Comparison of ENCODE assay signal across 14 mouse cellular contexts in the genomic region with DNA sequence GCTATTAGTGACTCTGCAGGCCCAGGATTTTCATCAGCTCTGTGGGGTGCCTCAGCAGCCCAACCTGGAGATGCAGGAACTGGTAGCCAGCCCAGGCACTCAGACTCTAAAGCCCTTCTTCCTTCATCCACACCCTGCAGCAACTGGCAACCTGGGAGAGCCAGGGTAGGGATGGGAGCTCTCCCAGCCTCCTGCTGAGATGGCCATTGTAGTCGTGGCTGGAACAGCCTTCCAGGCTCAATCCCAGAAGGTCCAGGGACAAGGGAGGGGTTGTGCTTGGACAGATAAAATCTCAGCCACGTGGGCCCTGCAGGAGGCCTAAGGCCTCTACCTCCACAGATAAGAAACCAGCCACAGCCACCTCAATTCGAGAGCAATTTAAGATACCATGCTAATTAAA. TPM values are rescaled to one million over a fixed set of nuclear protein-coding genes. Genes with fewer than 3 reads are reported as not detected.
DNase-seq lines count a peak whose midpoint lies in the region; ATAC-seq and TF ChIP-seq lines count a peak whose summit lies in the region.
"Had no signal": no experiment of that assay in that cellular context is flagged by ENCODE, and none has a peak within 500 bp of the region (broad histone marks: within the 10 kb centered on the region; RNA-seq: fewer than 3 reads in every experiment).

No protein-coding gene starts in this region.

- H3K4me1 ChIP-seq in liver, embryonic 11.5 days (replicated peaks; ENCODE audit: control insufficient read depth, insufficient read depth, low read length) = peaks cover 23% of the 10 kb centered on the region
- peaks cover 29% of the 10 kb centered on the region for H3K4me1 ChIP-seq in liver, postnatal 0 days (ENCODE audit: insufficient read depth)
- H3K4me1 ChIP-seq in intestine, embryonic 16.5 days (ENCODE audit: control insufficient read depth, insufficient read depth, low read length) = peaks cover 33% of the 10 kb centered on the region
- peaks cover 23% of the 10 kb centered on the region for H3K4me1 ChIP-seq in stomach, embryonic 16.5 days (ENCODE audit: control insufficient read depth, insufficient read depth, low read length)
- H3K4me1 ChIP-seq in forebrain, embryonic 11.5 days (replicated peaks; ENCODE audit: control insufficient read depth, insufficient read depth, low read length) = 0 out of 2 replicates have a peak, but pooled peaks cover 2% of the 10 kb centered on the region

- H3K36me3 ChIP-seq in liver, embryonic 11.5 days (ENCODE audit: control insufficient read depth, insufficient read depth, low read length) = no peaks in the 10 kb centered on the region
- no peaks in the 10 kb centered on the region for H3K36me3 ChIP-seq in liver, postnatal 0 days (replicated peaks; ENCODE audit: insufficient read depth, low read length)
- no peaks in the 10 kb centered on the region for H3K36me3 ChIP-seq in intestine, embryonic 16.5 days (ENCODE audit: control insufficient read depth, insufficient read depth, low read length)
- H3K36me3 ChIP-seq in stomach, embryonic 16.5 days (ENCODE audit: control insufficient read depth, insufficient read depth, low read length) = no peaks in the 10 kb centered on the region
- no peaks in the 10 kb centered on the region for H3K36me3 ChIP-seq in forebrain, embryonic 11.5 days (ENCODE audit: control insufficient read depth, insufficient read depth, low read length)

- ATAC-seq in liver, embryonic 11.5 days (replicated peaks; ENCODE audit: low FRiP score) = no peak
- no peak for ATAC-seq in liver, postnatal 0 days
- peak; percentile 11; the same call in 1 of the 2 replicates for ATAC-seq in intestine, embryonic 16.5 days
- ATAC-seq in stomach, embryonic 16.5 days (ENCODE audit: insufficient read depth, low FRiP score) = no peak
- no peak for ATAC-seq in forebrain, embryonic 11.5 days (replicated peaks; ENCODE audit: low FRiP score)
- ATAC-seq: CD4-positive, CD25-positive, alpha-beta regulatory T cell, adult 4 months; forebrain, embryonic 14.5 days; midbrain, embryonic 16.5 days had no signal

- TF ChIP-seq EP300 in liver, postnatal 0 days (IDR thresholded peaks at IDR 0.05; ENCODE audit: low read depth) = no peak

- H3K27ac ChIP-seq in liver, embryonic 11.5 days (ENCODE audit: low read depth, low read length) = peak overlapping the region; percentile 26; the same call in 1 of the 2 replicates
- no peak overlapping the region; the same call in 1 of the 2 replicates for H3K27ac ChIP-seq in liver, postnatal 0 days (ENCODE audit: low read depth)
- peak overlapping the region; percentile 55 for H3K27ac ChIP-seq in intestine, embryonic 16.5 days (ENCODE audit: low read length)
- peak overlapping the region; percentile 69 for H3K27ac ChIP-seq in stomach, embryonic 16.5 days (ENCODE audit: low read length)
- H3K27ac ChIP-seq in forebrain, embryonic 11.5 days (ENCODE audit: low read depth, low read length) = no peak overlapping the region
- H3K27ac ChIP-seq: left cerebral cortex, adult 2 months; liver, embryonic 14.5 days had no signal

- no peak for DNase-seq in liver, embryonic 11.5 days (ENCODE audit: low spot score)
- no peak for DNase-seq in liver, postnatal 0 days
- DNase-seq in ZHBTc4 (ENCODE audit: low read depth, low spot score) = peak; percentile 88
- DNase-seq in forebrain, embryonic 11.5 days (ENCODE audit: low spot score) = no peak
- DNase-seq in heart, postnatal 36 days = no peak
- DNase-seq: adrenal gland, adult 8-10 months; cerebellum, adult 9-10 months had no signal

- H3K4me3 ChIP-seq in liver, embryonic 11.5 days (ENCODE audit: low read depth, low read length) = no peak overlapping the region
- no peak overlapping the region for H3K4me3 ChIP-seq in liver, postnatal 0 days (ENCODE audit: low read depth, low read length)
- H3K4me3 ChIP-seq in intestine, embryonic 16.5 days (ENCODE audit: low read length) = no peak overlapping the region
- H3K4me3 ChIP-seq in stomach, embryonic 16.5 days (replicated peaks; ENCODE audit: low read length) = no peak overlapping the region
- no peak overlapping the region for H3K4me3 ChIP-seq in forebrain, embryonic 11.5 days (ENCODE audit: low read depth, low read length)
- H3K4me3 ChIP-seq: left cerebral cortex, adult 2 months had no signal

- H3K9me3 ChIP-seq in liver, embryonic 11.5 days (ENCODE audit: control insufficient read depth, low read length) = no peaks in the 10 kb centered on the region
- no peaks in the 10 kb centered on the region for H3K9me3 ChIP-seq in liver, postnatal 0 days (ENCODE audit: low read length)
- no peaks in the 10 kb centered on the region for H3K9me3 ChIP-seq in intestine, embryonic 16.5 days (ENCODE audit: control insufficient read depth, low read length)
- H3K9me3 ChIP-seq in stomach, embryonic 16.5 days (replicated peaks; ENCODE audit: control insufficient read depth, low read length) = no peaks in the 10 kb centered on the region
- no peaks in the 10 kb centered on the region for H3K9me3 ChIP-seq in forebrain, embryonic 11.5 days (ENCODE audit: control insufficient read depth, low read length)

- no peak overlapping the region for H3K9ac ChIP-seq in liver, embryonic 11.5 days (ENCODE audit: low read depth, low read length)
- H3K9ac ChIP-seq in liver, postnatal 0 days (replicated peaks) = no peak overlapping the region
- H3K9ac ChIP-seq in intestine, embryonic 16.5 days (ENCODE audit: low read depth, low read length) = no peak overlapping the region
- no peak overlapping the region for H3K9ac ChIP-seq in stomach, embryonic 16.5 days (ENCODE audit: low read length)
- no peak overlapping the region for H3K9ac ChIP-seq in forebrain, embryonic 11.5 days (ENCODE audit: low read length)
- H3K9ac ChIP-seq: liver, embryonic 14.5 days had no signal

- 14% methylated on average over 3 of the region's 3 CpGs for WGBS in liver, embryonic 11.5 days
- 27% methylated on average over 3 of the region's 3 CpGs for WGBS in liver, postnatal 0 days (ENCODE audit: insufficient replicate concordance)
- WGBS in intestine, embryonic 16.5 days = 13% methylated on average over 3 of the region's 3 CpGs
- 19% methylated on average over 3 of the region's 3 CpGs for WGBS in stomach, embryonic 16.5 days
- WGBS in forebrain, embryonic 11.5 days = 5% methylated on average over 3 of the region's 3 CpGs

- H3K4me2 ChIP-seq in liver, embryonic 11.5 days = no peak overlapping the region
- no peak overlapping the region for H3K4me2 ChIP-seq in liver, postnatal 0 days (ENCODE audit: low read depth, low read length)
- no peak overlapping the region for H3K4me2 ChIP-seq in intestine, embryonic 16.5 days (ENCODE audit: low read depth, low read length)
- H3K4me2 ChIP-seq in stomach, embryonic 16.5 days (ENCODE audit: low read depth, low read length) = no peak overlapping the region
- no peak overlapping the region for H3K4me2 ChIP-seq in forebrain, embryonic 11.5 days (ENCODE audit: low read depth, low read length, severe bottlenecking)

- intact Hi-C loops in heart, postnatal 36 days (cut with DNase I) = no loop called here

- H3K27me3 ChIP-seq in liver, embryonic 11.5 days (replicated peaks; ENCODE audit: control insufficient read depth, insufficient read depth, low read length) = no peaks in the 10 kb centered on the region
- H3K27me3 ChIP-seq in liver, postnatal 0 days (ENCODE audit: insufficient read depth, low read length) = no peaks in the 10 kb centered on the region
- H3K27me3 ChIP-seq in intestine, embryonic 16.5 days (replicated peaks; ENCODE audit: control insufficient read depth, insufficient read depth, low read length) = no peaks in the 10 kb centered on the region
- H3K27me3 ChIP-seq in stomach, embryonic 16.5 days (ENCODE audit: control insufficient read depth, insufficient read depth, low read length) = no peaks in the 10 kb centered on the region
- no peaks in the 10 kb centered on the region for H3K27me3 ChIP-seq in forebrain, embryonic 11.5 days (ENCODE audit: control insufficient read depth, insufficient read depth, low read length)

- TF ChIP-seq CTCF in liver, postnatal 0 days (IDR thresholded peaks at IDR 0.05; ENCODE audit: low read depth) = no peak

RNA-seq across cellular contexts. Expression of a gene that starts 16.9 kb away (rescaled TPM):
- 5.9 and 7.3 TPM in 2 replicates for polyA plus RNA-seq in liver, embryonic 11.5 days (2014; fragmentation: Nextera tagmentation; extraction: Ambion mirVana)
- 5.0 and 6.2 TPM in 2 replicates for polyA plus RNA-seq in liver, postnatal 0 days (2015; fragmentation: Nextera tagmentation; extraction: Ambion mirVana)
- polyA plus RNA-seq in intestine, embryonic 16.5 days (2015; fragmentation: Nextera tagmentation; extraction: Ambion mirVana) = 11.5 and 11.9 TPM in 2 replicates
- 9.9 and 10.8 TPM in 2 replicates for polyA plus RNA-seq in stomach, embryonic 16.5 days (2015; fragmentation: Nextera tagmentation; extraction: Ambion mirVana)
- 4.5 and 4.6 TPM in 2 replicates for polyA plus RNA-seq in forebrain, embryonic 11.5 days (2014; fragmentation: Nextera tagmentation; extraction: Ambion mirVana)
- total RNA-seq in heart, postnatal 36 days (2021) = 10 to 100 TPM; 64.3 to 71.2 TPM

Comparison
In these comparisons a context has a peak if more than half of its experiments do, and no peak if none do; other contexts are left out.
1. H3K27ac ChIP-seq: peak in liver, embryonic 11.5 days (single experiment), intestine, embryonic 16.5 days (single experiment) and stomach, embryonic 16.5 days (single experiment); none in liver, postnatal 0 days (single experiment) and forebrain, embryonic 11.5 days (single experiment).